Mouse (Mus musculus): ENCODE data around the gene Mecom.

GRCm38 (mm10) chr3:30392218-30392617, 155.6 kb downstream of the Mecom start:
- TF ChIP-seq CTCF (IDR thresholded peaks at IDR 0.05; ENCODE audit: borderline replicate concordance, insufficient read depth, low read depth, low read length), result no peak
- no peak for TF ChIP-seq POLR2A (IDR thresholded peaks at IDR 0.05; ENCODE audit: borderline replicate concordance, insufficient read depth, low read length)
